Mouse (Mus musculus) stomach, postnatal 0 days (tissue): Measurements from ENCODE around the gene Znrd1.

Source experiments
- CTCF ChIP-seq: IDR thresholded peaks from 2 replicates; pipeline ENCODE4 v1.5.1; 2016; ENCODE audit warnings: antibody characterized with exemption, low read depth, mild to moderate bottlenecking, moderate library complexity
- EP300 ChIP-seq: optimal IDR thresholded peaks from 2 replicates; pipeline ENCODE3; 2016; ENCODE audit warnings: antibody characterized with exemption

GRCm38 (mm10) chr17:36915076-36915475 lies 43.3 kb downstream of the Znrd1 start:
- TF ChIP-seq CTCF (peak; percentile 88), EP300 (no peak)
